Mouse (Mus musculus): ENCODE data around the gene Tifa.
A peak's percentile ranks its signal among the peaks of the same experiment; 100 is the strongest.

The Tifa gene

GRCm38 (mm10) chr3:127830183-127830582 lies 40.6 kb downstream of the Tifa start:
- DNase-seq, result no peak

DNA sequence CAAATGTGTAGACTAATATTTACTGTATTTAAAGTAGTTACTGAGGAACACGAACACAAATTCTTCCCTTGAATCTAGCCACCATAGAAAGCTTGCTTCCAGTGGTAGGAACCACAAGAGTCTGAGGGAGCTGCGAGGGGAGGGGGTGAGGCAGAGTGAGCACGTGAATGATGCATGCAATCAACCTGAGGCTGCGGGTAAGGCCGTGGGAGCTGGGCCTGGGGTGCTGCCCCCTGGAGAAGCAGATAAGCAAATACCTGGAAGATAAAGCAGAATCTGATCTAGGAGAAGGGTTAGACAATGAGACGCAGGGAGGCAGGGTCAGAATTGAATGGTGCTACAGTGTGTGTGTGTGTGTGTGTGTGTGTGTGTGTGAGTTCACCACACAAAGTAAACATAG lies 41.5 kb downstream of the Tifa start:
- no peak for DNase-seq

DNA sequence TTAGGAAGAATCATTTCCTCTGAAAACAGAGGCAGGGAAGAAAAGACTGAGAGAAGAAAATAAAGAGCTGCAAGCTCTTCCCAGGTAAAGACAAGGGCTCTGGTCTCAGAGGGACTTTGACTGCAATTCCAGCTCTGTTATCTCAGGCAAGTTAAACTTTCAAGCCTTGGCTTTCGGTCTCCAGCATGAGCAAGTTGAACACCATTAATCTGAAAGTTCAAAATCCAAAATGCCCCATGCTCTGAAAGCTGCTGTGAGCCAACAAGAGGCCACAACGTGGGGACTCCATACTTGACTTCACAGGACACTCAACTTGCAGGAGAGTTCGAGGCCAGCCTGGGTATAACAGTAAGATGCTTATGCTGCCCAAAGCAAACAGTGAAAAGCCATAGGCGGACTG lies 44.4 kb downstream of the Tifa start:
- DNase-seq, result no peak

GRCm38 (mm10) chr3:127835594-127835993 lies 46.0 kb downstream of the Tifa start:
- DNase-seq, result no peak

- DNase-seq, result no peak
Observed at GRCm38 (mm10) chr3:127836798-127837153, 47.2 kb downstream of the Tifa start.

- peak; percentile 97 for DNase-seq
Observed at GRCm38 (mm10) chr3:127837154-127837865, 47.7 kb downstream of the Tifa start, which contains the start of gene Ap1ar. Gene Ap1ar (minus strand): TSS chr3:127837523.

DNA sequence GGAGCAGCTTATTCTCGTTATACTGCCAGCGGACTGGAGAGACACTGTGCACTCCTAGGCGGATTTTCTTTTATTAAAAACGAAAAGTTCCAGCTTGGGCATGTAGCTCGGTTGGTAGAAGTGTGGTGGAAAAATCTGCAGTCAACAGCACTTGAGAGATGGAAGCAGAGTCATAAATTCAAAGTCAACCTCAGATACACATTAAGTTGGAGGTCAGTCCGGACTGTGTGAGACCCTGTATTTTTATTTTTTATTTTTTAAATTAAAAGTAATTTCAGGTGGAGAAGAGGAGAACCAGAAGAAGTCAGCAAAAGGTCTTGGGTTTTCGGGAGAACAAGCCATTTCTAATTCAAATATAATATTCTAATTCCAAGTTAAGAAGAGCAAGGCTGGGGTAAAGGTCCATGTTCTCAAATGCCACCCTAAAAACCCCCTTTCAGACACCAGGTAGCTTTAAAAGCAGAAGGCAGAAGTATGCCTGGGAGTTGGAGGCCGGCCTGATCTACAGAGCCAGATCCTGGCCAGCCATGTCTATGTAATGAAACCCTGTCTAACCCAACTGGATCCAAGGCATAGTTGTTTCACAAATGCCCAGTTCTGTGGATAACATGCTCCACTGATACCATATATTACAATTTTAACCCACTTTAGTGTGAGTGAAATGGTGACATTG lies 48.5 kb downstream of the Tifa start:
- no peak for DNase-seq

DNA sequence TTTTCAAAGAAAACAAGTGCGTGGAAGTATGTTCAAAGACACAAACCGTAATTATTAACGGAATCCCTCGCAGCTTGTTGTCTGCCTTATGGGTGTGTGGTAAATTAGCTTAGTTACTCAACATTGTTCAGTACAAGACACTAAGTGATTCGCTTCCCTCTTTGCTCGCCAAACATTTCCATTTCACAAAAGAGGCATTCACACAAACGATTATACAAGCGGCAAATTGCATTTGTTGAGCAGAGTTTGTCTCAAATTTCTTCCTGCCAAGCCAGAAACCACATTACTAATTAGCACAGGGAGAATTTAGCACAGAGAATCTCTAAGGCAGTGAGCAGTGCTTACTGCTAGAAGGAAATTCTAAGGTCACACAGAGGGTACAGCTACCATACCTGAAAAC lies 52.3 kb downstream of the Tifa start:
- no peak for DNase-seq

GRCm38 (mm10) chr3:127843324-127843940 lies 53.8 kb downstream of the Tifa start:
- DNase-seq, result no peak

- no peak for DNase-seq
Observed at GRCm38 (mm10) chr3:127843941-127844327, 54.3 kb downstream of the Tifa start.

- no peak for DNase-seq
Observed at GRCm38 (mm10) chr3:127848088-127848808, 58.6 kb downstream of the Tifa start.

- no peak for DNase-seq
Observed at GRCm38 (mm10) chr3:127849922-127850321, 60.3 kb downstream of the Tifa start.

- no peak for DNase-seq
Observed at GRCm38 (mm10) chr3:127850776-127851646, 61.4 kb downstream of the Tifa start.

DNA sequence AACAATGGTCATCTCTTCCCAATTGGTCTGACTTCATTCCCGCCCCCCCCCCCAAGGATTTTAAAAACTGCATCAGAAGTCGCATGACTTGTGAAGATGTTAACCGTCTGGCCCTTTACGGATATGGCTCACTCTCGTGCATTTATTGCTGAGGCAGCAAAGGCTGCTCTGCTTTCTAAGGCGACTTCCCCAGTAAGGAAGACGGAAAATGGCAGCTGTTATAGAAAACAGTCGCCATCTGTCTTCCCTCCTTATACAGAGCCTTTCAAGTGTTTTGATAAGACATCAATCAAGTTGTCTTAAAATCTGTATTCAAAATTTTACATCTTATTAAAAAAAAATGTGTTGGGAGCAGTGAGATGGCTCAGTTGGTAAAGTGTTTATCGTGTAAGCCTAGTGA lies 63.1 kb downstream of the Tifa start:
- DNase-seq, result no peak

- DNase-seq, result peak; percentile 83
Observed at GRCm38 (mm10) chr3:127853431-127854206, 64.0 kb downstream of the Tifa start.

- DNase-seq, result no peak
Observed at GRCm38 (mm10) chr3:127861340-127861739, 71.7 kb downstream of the Tifa start.

GRCm38 (mm10) chr3:127862479-127862878 lies 72.9 kb downstream of the Tifa start:
- no peak for DNase-seq

DNA sequence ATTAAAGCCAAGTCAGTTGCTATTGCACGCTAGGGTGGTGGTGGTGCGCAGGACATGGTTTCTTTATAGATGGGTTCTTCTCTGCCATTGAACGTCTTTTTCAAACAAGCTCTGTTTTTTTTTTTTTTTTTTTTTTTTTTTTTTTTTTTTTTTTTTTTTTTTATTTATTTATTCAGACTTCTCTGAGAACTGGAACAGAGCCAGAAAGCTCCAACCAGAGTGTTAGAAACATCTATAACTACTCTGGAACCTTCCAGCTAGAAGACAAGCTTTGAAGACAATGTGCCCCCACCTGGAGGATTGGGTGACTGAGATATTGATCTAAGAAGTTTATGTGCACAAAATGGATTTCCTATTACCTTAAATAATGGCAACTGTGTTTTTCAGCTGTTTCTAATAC lies 74.0 kb downstream of the Tifa start:
- DNase-seq, result no peak

- DNase-seq, result no peak
Observed at GRCm38 (mm10) chr3:127864242-127864641, 74.6 kb downstream of the Tifa start.

DNA sequence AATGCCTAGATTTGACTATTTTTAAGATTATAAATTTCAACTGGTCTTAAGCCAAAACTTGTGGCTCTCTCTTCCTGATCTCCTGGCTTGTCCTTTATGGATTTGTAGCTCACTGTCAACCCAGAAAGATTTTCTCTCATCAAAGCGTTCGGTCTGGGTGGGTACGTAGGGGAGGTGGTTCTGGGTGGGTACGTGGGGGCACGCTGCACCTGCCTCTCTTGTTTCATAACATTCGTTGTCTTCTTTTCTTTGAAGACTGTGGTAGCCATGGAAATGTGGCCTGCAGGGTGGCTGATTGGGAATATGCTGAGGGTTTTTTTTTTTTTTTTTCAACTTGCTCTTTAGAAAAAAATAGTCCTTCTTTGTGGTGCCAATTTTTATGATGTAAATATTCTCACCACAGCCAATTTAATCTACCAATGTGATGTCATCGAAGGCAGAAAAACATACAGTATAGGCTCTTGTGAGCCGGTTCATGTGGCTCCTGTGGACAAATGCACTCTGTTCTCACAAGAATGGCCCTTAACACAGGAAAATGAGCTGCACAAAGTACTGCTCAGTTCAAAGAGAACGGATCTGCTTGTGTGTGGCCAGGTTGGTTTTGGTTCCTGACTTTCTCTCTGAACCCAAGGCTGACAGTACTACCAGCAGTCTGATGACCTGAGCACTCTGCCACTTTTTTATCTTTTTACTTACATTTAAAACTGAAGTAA lies 78.6 kb downstream of the Tifa start:
- no peak for DNase-seq

DNA sequence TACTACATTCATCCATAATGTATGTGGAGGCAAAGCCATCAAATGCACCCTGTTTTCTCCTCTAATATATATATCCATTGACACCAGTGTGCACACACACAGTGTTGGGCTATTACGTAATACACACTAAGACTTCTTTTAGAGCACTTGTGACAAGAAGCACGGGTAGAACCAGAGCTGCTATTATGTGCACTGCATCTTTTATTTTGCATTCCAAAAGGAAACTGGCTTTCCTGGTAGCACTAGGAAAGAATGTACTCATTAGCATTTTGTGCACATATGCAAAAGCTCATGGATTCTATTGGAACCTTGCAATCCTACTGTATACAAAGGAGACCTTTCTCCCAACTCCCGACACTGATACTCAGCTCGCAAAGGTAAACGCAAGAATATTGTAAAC lies 79.3 kb downstream of the Tifa start:
- DNase-seq, result no peak
